Mouse (Mus musculus): ENCODE results near the gene Rfc2. TPM values are rescaled to one million over a fixed set of nuclear protein-coding genes. Genes with fewer than 3 reads are reported as not detected.

Gene Rfc2
- polyA plus RNA-seq (2012): 6.8 TPM in 2 replicates

- TF ChIP-seq GATA1 (IDR thresholded peaks at IDR 0.05; ENCODE audit: low read length): no peak
- no peak for TF ChIP-seq TAL1 (IDR thresholded peaks at IDR 0.05; ENCODE audit: low read length)
- peaks cover 44% of the 10 kb centered on the region for H3K4me1 ChIP-seq (ENCODE audit: control insufficient read depth)
- no peaks in the 10 kb centered on the region for H3K9me3 ChIP-seq (ENCODE audit: control insufficient read depth, low read length)
- no peaks in the 10 kb centered on the region for H3K27me3 ChIP-seq (ENCODE audit: control insufficient read depth)
- peaks cover 23% of the 10 kb centered on the region for H3K36me3 ChIP-seq (ENCODE audit: control insufficient read depth)
- H3K4me3 ChIP-seq (replicated peaks): peak within 1 kb of the TSS; percentile 83
These were observed at the start of gene Rfc2 for GRCm38 (mm10) chr5:134581146-134581545. Rfc2 (plus strand) TSS chr5:134581366.

GRCm38 (mm10) chr5:134531585-134531984 is 49.6 kb upstream of the Rfc2 start:
- Histone ChIP-seq H3K27me3 (ENCODE audit: control insufficient read depth) (no peaks in the 10 kb centered on the region), H3K4me3 (replicated peaks) (no peak overlapping the region), H3K36me3 (ENCODE audit: control insufficient read depth) (no peaks in the 10 kb centered on the region; the same call in 1 of the 2 replicates), H3K4me1 (ENCODE audit: control insufficient read depth) (no peaks in the 10 kb centered on the region), H3K9me3 (ENCODE audit: control insufficient read depth, low read length) (no peaks in the 10 kb centered on the region)
- no peak for TF ChIP-seq TAL1 (IDR thresholded peaks at IDR 0.05; ENCODE audit: low read length)
- TF ChIP-seq GATA1 (IDR thresholded peaks at IDR 0.05; ENCODE audit: low read length): no peak

DNA sequence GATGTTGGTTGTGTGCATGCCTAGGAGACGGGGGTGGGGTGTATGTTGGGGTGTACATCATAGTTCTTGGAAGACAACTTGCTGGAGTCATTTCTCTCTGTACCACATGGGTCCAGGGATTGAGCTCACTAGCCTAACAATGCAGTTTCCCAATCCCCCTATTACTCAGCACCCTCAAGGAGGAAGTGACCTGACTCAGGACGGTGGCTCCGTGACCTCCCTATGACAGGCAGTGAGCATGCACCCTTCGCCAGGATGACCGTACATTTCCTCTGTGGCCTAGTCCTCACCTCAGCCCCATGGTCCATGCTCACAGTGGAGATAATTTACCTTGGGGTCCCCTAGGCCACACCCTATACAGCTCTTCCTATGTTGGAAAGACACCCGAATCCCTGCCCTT is 48.7 kb upstream of the Rfc2 start:
- no peak overlapping the region for H3K4me3 ChIP-seq (replicated peaks)
- H3K36me3 ChIP-seq (ENCODE audit: control insufficient read depth): no peaks in the 10 kb centered on the region; the same call in 1 of the 2 replicates
- H3K27me3 ChIP-seq (ENCODE audit: control insufficient read depth): no peaks in the 10 kb centered on the region
- H3K9me3 ChIP-seq (ENCODE audit: control insufficient read depth, low read length): no peaks in the 10 kb centered on the region
- H3K4me1 ChIP-seq (ENCODE audit: control insufficient read depth): no peaks in the 10 kb centered on the region
- no peak for TF ChIP-seq TAL1 (IDR thresholded peaks at IDR 0.05; ENCODE audit: low read length)
- no peak for TF ChIP-seq GATA1 (IDR thresholded peaks at IDR 0.05; ENCODE audit: low read length)

DNA sequence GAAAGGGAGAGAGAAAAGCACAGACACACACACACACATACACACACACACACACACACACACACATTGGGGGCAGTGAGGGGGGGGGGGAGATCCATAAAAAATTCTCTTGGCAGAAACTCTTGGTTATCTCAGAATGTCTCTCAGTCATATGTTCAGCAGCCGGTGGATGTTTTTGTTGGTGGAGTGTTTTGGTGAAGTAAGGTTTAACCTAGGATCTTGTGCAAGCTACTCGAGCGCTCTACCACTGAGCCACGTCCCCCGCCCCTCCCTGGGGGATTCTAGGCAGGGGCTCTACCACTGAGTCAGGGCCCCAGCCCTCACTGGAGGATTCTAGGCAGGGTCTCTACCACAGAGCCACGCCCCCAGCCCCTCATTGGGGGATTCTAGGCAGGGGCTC is 45.1 kb upstream of the Rfc2 start:
- Histone ChIP-seq H3K4me1 (ENCODE audit: control insufficient read depth) (no peaks in the 10 kb centered on the region), H3K9me3 (ENCODE audit: control insufficient read depth, low read length) (no peaks in the 10 kb centered on the region), H3K4me3 (replicated peaks) (no peak overlapping the region), H3K36me3 (ENCODE audit: control insufficient read depth) (no peaks in the 10 kb centered on the region; the same call in 1 of the 2 replicates), H3K27me3 (ENCODE audit: control insufficient read depth) (no peaks in the 10 kb centered on the region)
- TF ChIP-seq GATA1 (IDR thresholded peaks at IDR 0.05; ENCODE audit: low read length): no peak
- TF ChIP-seq TAL1 (IDR thresholded peaks at IDR 0.05; ENCODE audit: low read length): no peak

GRCm38 (mm10) chr5:134539891-134540290 is 41.3 kb upstream of the Rfc2 start:
- no peak overlapping the region for H3K4me3 ChIP-seq (replicated peaks)
- TF ChIP-seq TAL1 (IDR thresholded peaks at IDR 0.05; ENCODE audit: low read length): no peak
- TF ChIP-seq GATA1 (IDR thresholded peaks at IDR 0.05; ENCODE audit: low read length): no peak
- no peaks in the 10 kb centered on the region for H3K36me3 ChIP-seq (ENCODE audit: control insufficient read depth)
- no peaks in the 10 kb centered on the region for H3K9me3 ChIP-seq (ENCODE audit: control insufficient read depth, low read length)
- no peaks in the 10 kb centered on the region for H3K27me3 ChIP-seq (ENCODE audit: control insufficient read depth)
- H3K4me1 ChIP-seq (ENCODE audit: control insufficient read depth): no peaks in the 10 kb centered on the region

GRCm38 (mm10) chr5:134540881-134541280 is 40.3 kb upstream of the Rfc2 start:
- TF ChIP-seq GATA1 (IDR thresholded peaks at IDR 0.05; ENCODE audit: low read length): no peak
- no peak for TF ChIP-seq TAL1 (IDR thresholded peaks at IDR 0.05; ENCODE audit: low read length)
- no peaks in the 10 kb centered on the region for H3K4me1 ChIP-seq (ENCODE audit: control insufficient read depth)

DNA sequence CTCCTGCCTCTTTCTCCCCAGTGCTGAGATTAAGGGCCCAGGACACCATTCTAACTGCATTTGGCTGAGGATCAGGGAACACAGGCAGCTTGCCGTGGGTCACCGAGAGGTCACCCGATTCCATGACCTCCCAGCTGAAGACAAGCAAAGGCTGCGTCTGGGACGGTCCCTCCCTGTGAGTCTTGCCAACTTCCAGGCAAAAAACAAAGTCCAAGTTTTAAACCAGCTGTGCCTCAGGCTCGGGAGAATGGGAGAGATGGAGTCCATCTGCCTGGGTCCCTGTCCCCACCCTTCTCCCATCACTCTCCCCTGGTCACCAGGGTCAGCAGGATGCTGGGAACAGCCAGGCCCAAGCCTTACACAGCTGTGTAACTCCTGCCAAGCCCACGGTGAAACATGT is 39.5 kb upstream of the Rfc2 start:
- H3K9me3 ChIP-seq (ENCODE audit: control insufficient read depth, low read length): no peaks in the 10 kb centered on the region
- TF ChIP-seq GATA1 (IDR thresholded peaks at IDR 0.05; ENCODE audit: low read length): no peak
- no peak for TF ChIP-seq TAL1 (IDR thresholded peaks at IDR 0.05; ENCODE audit: low read length)
- no peaks in the 10 kb centered on the region for H3K4me1 ChIP-seq (ENCODE audit: control insufficient read depth)
- no peaks in the 10 kb centered on the region for H3K27me3 ChIP-seq (ENCODE audit: control insufficient read depth)
- no peak overlapping the region for H3K4me3 ChIP-seq (replicated peaks)
- no peaks in the 10 kb centered on the region for H3K36me3 ChIP-seq (ENCODE audit: control insufficient read depth)

More at GRCm38 (mm10) chr5:134540881-134541280, 40.3 kb upstream of the Rfc2 start:
- no peak overlapping the region for H3K4me3 ChIP-seq (replicated peaks)
- no peaks in the 10 kb centered on the region for H3K27me3 ChIP-seq (ENCODE audit: control insufficient read depth)
- no peaks in the 10 kb centered on the region for H3K9me3 ChIP-seq (ENCODE audit: control insufficient read depth, low read length)
- no peaks in the 10 kb centered on the region for H3K36me3 ChIP-seq (ENCODE audit: control insufficient read depth)

DNA sequence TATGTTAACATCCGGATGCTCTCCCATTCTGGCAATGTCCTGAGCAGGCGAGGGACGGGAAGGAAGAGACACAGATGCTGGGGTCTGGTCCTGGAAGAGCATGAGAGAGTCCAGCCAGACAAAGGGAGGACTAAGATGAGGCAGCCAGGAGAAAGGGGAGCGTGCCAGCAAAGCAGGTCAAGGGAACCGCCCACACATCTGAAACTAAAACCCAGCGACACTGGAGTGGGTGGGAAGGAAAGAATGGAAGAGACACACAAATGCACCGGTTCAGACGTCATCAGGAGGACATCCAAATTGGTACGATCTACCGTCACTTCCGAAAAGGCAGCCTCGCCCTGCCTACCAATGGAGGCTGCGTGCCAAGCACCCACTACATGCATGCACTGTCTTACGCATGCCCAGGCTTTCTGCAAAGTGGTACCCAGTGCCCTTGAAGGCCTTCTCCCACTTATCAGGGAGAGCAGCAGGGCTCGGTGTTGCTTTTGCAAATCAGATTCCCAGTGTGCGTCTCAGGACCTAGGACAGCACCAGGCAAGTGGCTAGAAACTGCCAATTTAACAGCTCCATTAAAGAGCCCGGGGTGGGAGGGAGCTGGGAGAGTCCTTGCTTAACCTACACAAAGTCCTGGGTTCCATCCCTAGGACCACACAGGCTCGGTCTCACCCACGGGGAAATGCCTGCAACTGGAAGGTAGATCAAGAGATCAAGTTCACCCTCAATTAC is 36.5 kb upstream of the Rfc2 start:
- Histone ChIP-seq H3K4me3 (replicated peaks) (no peak overlapping the region), H3K9me3 (ENCODE audit: control insufficient read depth, low read length) (no peaks in the 10 kb centered on the region), H3K4me1 (ENCODE audit: control insufficient read depth) (peaks cover 3% of the 10 kb centered on the region; the same call in 1 of the 2 replicates), H3K27me3 (ENCODE audit: control insufficient read depth) (no peaks in the 10 kb centered on the region), H3K36me3 (ENCODE audit: control insufficient read depth) (no peaks in the 10 kb centered on the region)
- TF ChIP-seq TAL1 (IDR thresholded peaks at IDR 0.05; ENCODE audit: low read length): no peak
- no peak for TF ChIP-seq GATA1 (IDR thresholded peaks at IDR 0.05; ENCODE audit: low read length)

DNA sequence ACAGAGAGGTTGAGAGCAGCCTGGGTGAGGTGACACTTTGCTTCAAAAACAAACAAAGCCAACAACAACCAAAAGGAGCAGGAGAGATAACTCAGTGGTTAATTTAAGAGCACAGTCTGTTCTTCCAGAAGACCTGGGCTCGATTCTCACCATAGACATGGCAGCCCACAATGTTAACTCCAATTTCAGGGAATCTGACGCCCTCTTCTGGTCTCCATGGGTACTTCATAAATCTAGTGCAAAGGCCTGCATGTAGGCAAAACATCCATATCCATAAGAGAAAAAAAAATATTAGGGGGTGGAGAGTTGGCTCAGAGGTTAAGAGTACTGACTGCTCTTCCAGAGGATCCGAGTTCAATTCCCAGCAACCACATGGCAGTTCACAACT is 35.9 kb upstream of the Rfc2 start:
- no peaks in the 10 kb centered on the region for H3K36me3 ChIP-seq (ENCODE audit: control insufficient read depth)
- H3K4me3 ChIP-seq (replicated peaks): no peak overlapping the region
- no peak for TF ChIP-seq GATA1 (IDR thresholded peaks at IDR 0.05; ENCODE audit: low read length)
- no peak for TF ChIP-seq TAL1 (IDR thresholded peaks at IDR 0.05; ENCODE audit: low read length)
- peaks cover 3% of the 10 kb centered on the region; the same call in 1 of the 2 replicates for H3K4me1 ChIP-seq (ENCODE audit: control insufficient read depth)
- no peaks in the 10 kb centered on the region for H3K9me3 ChIP-seq (ENCODE audit: control insufficient read depth, low read length)
- no peaks in the 10 kb centered on the region for H3K27me3 ChIP-seq (ENCODE audit: control insufficient read depth)

Data from erythroblast, embryonic 14.5 days (primary cell).